Mouse (Mus musculus) CH12.LX (cell line): ENCODE measurements around the gene Cdc34.

Experiments used
- EP300 ChIP-seq: IDR thresholded peaks from 2 replicates; pipeline ENCODE4 v1.6.1; 2011; ENCODE audit warnings: low read length, improper control_type of control experiment
- GABPA ChIP-seq: IDR thresholded peaks from 2 replicates; pipeline ENCODE4 v1.6.1; 2012; ENCODE audit warnings: low read depth, low read length, improper control_type of control experiment, inconsistent platforms; ENCODE audit not compliant: insufficient replicate concordance
- MAFK ChIP-seq: IDR thresholded peaks from 2 replicates; pipeline ENCODE4 v1.6.1; 2011; ENCODE audit warnings: low read length, improper control_type of control experiment; ENCODE audit not compliant: insufficient replicate concordance
- NELFE ChIP-seq: IDR thresholded peaks from 2 replicates; pipeline ENCODE4 v1.6.1; 2011; ENCODE audit warnings: low read depth, low read length, improper control_type of control experiment
- UBTF ChIP-seq: IDR thresholded peaks from 2 replicates; pipeline ENCODE4 v1.6.1; 2012; ENCODE audit warnings: low read depth, mild to moderate bottlenecking, inconsistent platforms, low read length, improper control_type of control experiment, moderate library complexity
- USF2 ChIP-seq: conservative IDR thresholded peaks from 2 replicates; pipeline ENCODE4 v1.6.1; 2011; ENCODE audit warnings: low read depth, low read length, improper control_type of control experiment

GRCm38 (mm10) chr10:79654946-79655395 is 27.0 kb upstream of the Cdc34 start:
- TF ChIP-seq GABPA (no peak), NELFE (no peak), MAFK (no peak), EP300 (no peak), UBTF (no peak), USF2 (no peak)
